Mouse (Mus musculus) CH12.LX (cell line): ENCODE measurements around the gene Zfand5. TPM values are rescaled to one million over a fixed set of nuclear protein-coding genes. Genes with fewer than 3 reads are reported as not detected.

Source experiments
- DNase-seq: peaks from one replicate; pipeline ENCODE4 v3.0.0-alpha.2; 2013; ENCODE audit errors: extremely low read depth
- H3K27ac ChIP-seq: 2 replicates; pipeline ENCODE4 v1.5.1; 2012; ENCODE audit warnings: low read depth, mild to moderate bottlenecking, control low read depth, moderate library complexity; ENCODE audit not compliant: insufficient read depth
- H3K27me3 ChIP-seq: replicated peaks from 2 replicates; pipeline ENCODE3; 2012; ENCODE audit warnings: inconsistent platforms
- H3K36me3 ChIP-seq, 2 experiments: replicated peaks in 1 of 2; 2 replicates each; pipeline versions ENCODE3 to v1.6.1; 2012; ENCODE audit warnings: inconsistent platforms in 1 of 2, low read length in 1 of 2, mild to moderate bottlenecking in 1 of 2, mixed read lengths in 1 of 2, moderate library complexity in 1 of 2; ENCODE audit not compliant: control insufficient read depth in 1 of 2, insufficient read depth in 1 of 2
- H3K4me1 ChIP-seq, 2 experiments: 2 replicates each; pipeline ENCODE4 v1.6.1; 2012; ENCODE audit warnings: inconsistent platforms in 1 of 2, moderate library complexity in 1 of 2; ENCODE audit not compliant: insufficient read depth in 2 of 2, control insufficient read depth in 1 of 2
- H3K4me2 ChIP-seq: 2 replicates; pipeline ENCODE4 v1.6.1; 2012; ENCODE audit warnings: low read depth, mild to moderate bottlenecking, control low read depth; ENCODE audit not compliant: poor library complexity, insufficient read depth, severe bottlenecking
- H3K4me3 ChIP-seq, 3 experiments: fragments of 150-350 bp in 1 of 3; sonication (generic) in 1 of 3; replicated peaks in 1 of 3; 2 replicates each; pipeline versions ENCODE3 to v1.5.1; 2011 to 2012; ENCODE audit warnings: low read depth in 2 of 3, low read length in 2 of 3, mild to moderate bottlenecking in 2 of 3, moderate library complexity in 2 of 3, control low read depth in 1 of 3, improper control_type of control experiment in 1 of 3, inconsistent platforms in 1 of 3, mixed read lengths in 1 of 3; ENCODE audit not compliant: poor library complexity in 1 of 3
- H3K79me2 ChIP-seq: replicated peaks from 2 replicates; pipeline ENCODE4 v1.6.1; 2012; ENCODE audit warnings: mild to moderate bottlenecking, moderate library complexity; ENCODE audit not compliant: control insufficient read depth, poor library complexity, insufficient read depth, severe bottlenecking; ENCODE audit errors: extremely low read depth
- H3K9ac ChIP-seq: 2 replicates; pipeline ENCODE4 v1.6.1; 2012; ENCODE audit warnings: low read depth, mild to moderate bottlenecking, control low read depth, moderate library complexity; ENCODE audit not compliant: insufficient read depth
- H3K9me3 ChIP-seq: replicated peaks from 2 replicates; pipeline ENCODE3; 2012; ENCODE audit warnings: low read length, inconsistent platforms, mixed read lengths
- CHD1 ChIP-seq: IDR thresholded peaks from 2 replicates; pipeline ENCODE4 v1.6.1; 2012; ENCODE audit warnings: low read depth, low read length, improper control_type of control experiment, inconsistent platforms
- CHD2 ChIP-seq: IDR thresholded peaks from 2 replicates; pipeline ENCODE4 v1.6.1; 2011; ENCODE audit warnings: low read length, improper control_type of control experiment
- E2F4 ChIP-seq: IDR thresholded peaks from 2 replicates; pipeline ENCODE4 v1.6.1; 2011; ENCODE audit warnings: low read depth, low read length, improper control_type of control experiment; ENCODE audit not compliant: insufficient replicate concordance
- ETS1 ChIP-seq: conservative IDR thresholded peaks from 2 replicates; pipeline ENCODE4 v1.6.1; 2012; ENCODE audit warnings: low read depth, mild to moderate bottlenecking, inconsistent platforms, low read length, improper control_type of control experiment, moderate library complexity
- GABPA ChIP-seq: IDR thresholded peaks from 2 replicates; pipeline ENCODE4 v1.6.1; 2012; ENCODE audit warnings: low read depth, low read length, improper control_type of control experiment, inconsistent platforms; ENCODE audit not compliant: insufficient replicate concordance
- HCFC1 ChIP-seq: IDR thresholded peaks from 2 replicates; pipeline ENCODE4 v1.6.1; 2012; ENCODE audit warnings: low read depth, mild to moderate bottlenecking, inconsistent platforms, low read length, improper control_type of control experiment
- IRF4 ChIP-seq: IDR thresholded peaks from 2 replicates; pipeline ENCODE4 v1.6.1; 2014; ENCODE audit warnings: low read depth, mild to moderate bottlenecking, inconsistent platforms, low read length, improper control_type of control experiment
- KAT2A ChIP-seq: IDR thresholded peaks from 2 replicates; pipeline ENCODE4 v1.6.1; 2012; ENCODE audit warnings: low read length, improper control_type of control experiment, inconsistent platforms; ENCODE audit not compliant: insufficient replicate concordance
- MAFK ChIP-seq: IDR thresholded peaks from 2 replicates; pipeline ENCODE4 v1.6.1; 2011; ENCODE audit warnings: low read length, improper control_type of control experiment; ENCODE audit not compliant: insufficient replicate concordance
- MEF2A ChIP-seq: IDR thresholded peaks from 2 replicates; pipeline ENCODE4 v1.6.1; 2014; ENCODE audit warnings: low read depth, mild to moderate bottlenecking, inconsistent platforms, low read length, improper control_type of control experiment, borderline replicate concordance
- MXI1 ChIP-seq: IDR thresholded peaks from 2 replicates; pipeline ENCODE4 v1.6.1; 2011; ENCODE audit warnings: mild to moderate bottlenecking, low read depth, low read length, improper control_type of control experiment
- MYC ChIP-seq: IDR thresholded peaks from 2 replicates; pipeline ENCODE4 v1.6.1; 2011; ENCODE audit warnings: low read depth, mild to moderate bottlenecking, improper control_type of control experiment, low read length
- POLR2A ChIP-seq: IDR thresholded peaks from 2 replicates; pipeline ENCODE4 v1.6.1; 2011; ENCODE audit warnings: low read depth, mild to moderate bottlenecking, improper control_type of control experiment, low read length
- POLR2AphosphoS2 ChIP-seq: IDR thresholded peaks from 2 replicates; pipeline ENCODE4 v1.6.1; 2011; ENCODE audit warnings: low read depth, low read length, improper control_type of control experiment
- SIN3A ChIP-seq: IDR thresholded peaks from 2 replicates; pipeline ENCODE4 v1.6.1; 2012; ENCODE audit warnings: low read length, improper control_type of control experiment, inconsistent platforms
- TBP ChIP-seq: conservative IDR thresholded peaks from 2 replicates; pipeline ENCODE4 v1.6.1; 2011; ENCODE audit warnings: low read depth, low read length, improper control_type of control experiment
- UBTF ChIP-seq: IDR thresholded peaks from 2 replicates; pipeline ENCODE4 v1.6.1; 2012; ENCODE audit warnings: low read depth, mild to moderate bottlenecking, inconsistent platforms, low read length, improper control_type of control experiment, moderate library complexity
- ZKSCAN1 ChIP-seq: IDR thresholded peaks from 2 replicates; pipeline ENCODE4 v1.6.1; 2012; ENCODE audit warnings: low read depth, inconsistent platforms, low read length, improper control_type of control experiment, borderline replicate concordance
- ZNF384 ChIP-seq: IDR thresholded peaks from 2 replicates; pipeline ENCODE4 v1.6.1; 2012; ENCODE audit warnings: low read depth, low read length, improper control_type of control experiment, inconsistent platforms
- dilution Hi-C: fragments of 300-500 bp; cut with MboI; formaldehyde crosslinking; loops from 2 replicates; pipeline ENCODE4 v1.14.3; 2020; ENCODE audit warnings: low sequenced_read_pairs; ENCODE audit not compliant: extremely low pct_unique_long_range_greater_than_20kb, extremely low pct_ligation_motif_present
- in situ Hi-C: fragments of 300-500 bp; cut with MboI; formaldehyde crosslinking; loops from 3 replicates; pipeline ENCODE4 v1.14.3; 2019; ENCODE audit warnings: low sequenced_read_pairs, low pct_ligation_motif_present, low pct_unique_long_range_greater_than_20kb, mixed read lengths
- polyA plus RNA-seq: library from polyadenylated mRNA; unstranded; fragments of >175 nt; gene quantifications from 2 replicates; pipeline ENCODE4 v1.2.1, GENCODE M21; 2012; ENCODE audit warnings: low read depth; ENCODE audit not compliant: insufficient read length
- total RNA-seq, 2 experiments: library from RNA; depleted of rRNA; stranded (reverse); fragments of 300-350 nt in 1 of 2; fragments of >200 nt in 1 of 2; gene quantifications; 2 replicates each; pipeline ENCODE4 v1.2.3; 2012 to 2014

Gene Zfand5
- total and polyA plus RNA-seq, 3 experiments, result 40.9 to 87.9 (median 71.8) TPM

DNA sequence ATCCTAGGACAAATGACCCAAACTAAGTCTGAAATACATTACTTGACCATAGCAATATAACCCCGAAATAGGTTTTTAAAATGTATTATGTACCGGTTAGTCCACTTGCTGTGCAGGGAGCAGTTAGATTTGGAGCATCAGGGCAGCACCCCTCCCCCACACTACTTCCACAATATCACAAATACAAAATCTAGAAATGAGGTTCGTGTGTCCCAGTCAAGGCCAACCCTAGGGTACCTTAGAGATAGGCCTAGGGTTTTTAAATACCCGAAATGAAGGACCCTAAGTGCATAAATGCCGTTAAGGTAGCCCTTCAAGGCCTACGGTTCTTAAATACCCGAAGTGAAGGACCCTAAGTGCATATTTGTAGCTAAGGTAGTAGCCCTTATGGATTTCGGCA is 892 bp upstream of the Zfand5 start:
- H3K79me2 ChIP-seq, result peaks cover 31% of the 10 kb centered on the region
- H3K27ac ChIP-seq, result peak overlapping the region; percentile 83
- no peaks in the 10 kb centered on the region for H3K9me3 ChIP-seq
- H3K36me3 ChIP-seq, result no peaks in the 10 kb centered on the region
- H3K27me3 ChIP-seq, result no peaks in the 10 kb centered on the region
- H3K9ac ChIP-seq, result peak overlapping the region; percentile 78
- peak overlapping the region; percentile 76 for H3K4me2 ChIP-seq
- dilution Hi-C loops (no loop called here), in situ Hi-C loops (loop anchor here (25.0 kb wide), 2 partner anchors 134 to 234 kb away; no protein-coding TSS in a partner anchor)
- peak overlapping the region; percentile 51 to 87 (median 83) for H3K4me3 ChIP-seq
- no peak for TF ChIP-seq MEF2A
- no peak for TF ChIP-seq IRF4
- TF ChIP-seq GABPA, result no peak
- no peak for TF ChIP-seq KAT2A
- TF ChIP-seq ETS1, result no peak
- TF ChIP-seq E2F4, result no peak
- no peak for TF ChIP-seq CHD2
- no peak for TF ChIP-seq CHD1
- TF ChIP-seq ZKSCAN1, result no peak
- no peak for TF ChIP-seq POLR2AphosphoS2
- TF ChIP-seq ZNF384, result no peak
- no peak for TF ChIP-seq TBP
- DNase-seq, result no peak
- peaks cover 0 to 25% of the 10 kb centered on the region in 2 experiments; a peak in 3 of 4 replicates for H3K4me1 ChIP-seq

DNA sequence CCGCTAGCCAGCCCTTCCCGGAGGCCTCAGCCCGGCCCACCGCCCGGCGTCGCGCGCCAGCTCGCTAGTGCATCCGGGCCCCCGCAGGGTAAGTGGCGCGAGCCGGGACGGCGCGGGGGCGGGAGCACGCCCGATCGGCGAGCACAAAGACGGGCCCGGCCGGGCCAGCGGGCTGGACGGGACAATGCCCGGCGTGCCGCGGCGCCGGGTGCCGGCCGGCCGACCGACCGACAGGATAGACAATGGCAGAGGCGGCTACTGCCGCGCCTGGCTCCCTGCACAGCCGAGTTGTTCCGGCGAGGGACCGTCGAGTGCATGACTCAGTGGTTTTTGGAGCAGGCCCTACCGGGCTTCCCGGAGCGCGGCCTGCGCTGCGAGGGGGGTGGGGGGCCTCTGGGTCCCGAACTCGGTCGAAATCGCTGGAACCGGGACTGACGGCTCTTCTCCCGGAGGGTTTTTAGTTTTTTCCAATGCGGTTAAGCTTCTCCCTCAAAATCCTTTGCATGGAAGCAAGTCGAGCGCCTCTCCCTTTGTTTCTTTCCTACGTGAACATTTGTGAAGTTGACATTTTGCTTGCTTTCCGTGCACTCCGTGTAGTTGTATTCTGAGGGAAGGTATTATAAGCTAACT is 692 bp downstream of the Zfand5 start:
- H3K4me2 ChIP-seq, result no peak overlapping the region
- in situ Hi-C loops (loop anchor here (25.0 kb wide), 2 partner anchors 135 to 235 kb away; no protein-coding TSS in a partner anchor), dilution Hi-C loops (no loop called here)
- peaks cover 0 to 36% of the 10 kb centered on the region in 2 experiments; a peak in 3 of 4 replicates for H3K4me1 ChIP-seq
- H3K9ac ChIP-seq, result peak overlapping the region; percentile 89
- H3K27me3 ChIP-seq, result no peaks in the 10 kb centered on the region
- DNase-seq, result no peak
- peaks cover 10 to 15% of the 10 kb centered on the region in 2 experiments for H3K36me3 ChIP-seq
- TF ChIP-seq MYC (no peak), HCFC1 (peak; percentile 34), MAFK (peak; percentile 62; the same call in 1 of the 2 replicates), UBTF (peak; percentile 95), KAT2A (no peak), SIN3A (peak; percentile 51; the same call in 1 of the 2 replicates), MXI1 (peak; percentile 56; the same call in 1 of the 2 replicates), POLR2A (no peak), CHD2 (no peak)
- H3K79me2 ChIP-seq, result peaks cover 45% of the 10 kb centered on the region
- H3K9me3 ChIP-seq, result no peaks in the 10 kb centered on the region
- H3K27ac ChIP-seq, result peak overlapping the region; percentile 80
- peak overlapping the region; percentile 73 to 93 (median 87) for H3K4me3 ChIP-seq
